Mouse (Mus musculus): ENCODE measurements around the gene Plxnb1.

- TF ChIP-seq CTCF (IDR thresholded peaks at IDR 0.05; ENCODE audit: borderline replicate concordance, insufficient read depth, low read length) (no peak), POLR2A (IDR thresholded peaks at IDR 0.05; ENCODE audit: low read depth, low read length) (no peak)
These were observed 4.7 kb upstream of the Plxnb1 start for GRCm38 (mm10) chr9:109090446-109090845.
